Mouse (Mus musculus): ENCODE measurements around the gene Ttc41. TPM values are rescaled to one million over a fixed set of nuclear protein-coding genes. Genes with fewer than 3 reads are reported as not detected.

The Ttc41 gene
- total and polyA plus RNA-seq, 2 experiments from 2014 or later, result 1.2 to 4.5 TPM

GRCm38 (mm10) chr10:86807362-86807761, 101.8 kb downstream of the Ttc41 start:
- peaks cover 17% of the 10 kb centered on the region; the same call in 1 of the 2 replicates for H3K4me1 ChIP-seq (ENCODE audit: control insufficient read depth, insufficient read depth)
- no peak for TF ChIP-seq CTCF (IDR thresholded peaks at IDR 0.05; ENCODE audit: low read depth)
- TF ChIP-seq EP300 (IDR thresholded peaks at IDR 0.05; ENCODE audit: low read depth), result no peak; the same call in 1 of the 2 replicates
- no peak for ATAC-seq (ENCODE audit: insufficient read depth, low read depth)

DNA sequence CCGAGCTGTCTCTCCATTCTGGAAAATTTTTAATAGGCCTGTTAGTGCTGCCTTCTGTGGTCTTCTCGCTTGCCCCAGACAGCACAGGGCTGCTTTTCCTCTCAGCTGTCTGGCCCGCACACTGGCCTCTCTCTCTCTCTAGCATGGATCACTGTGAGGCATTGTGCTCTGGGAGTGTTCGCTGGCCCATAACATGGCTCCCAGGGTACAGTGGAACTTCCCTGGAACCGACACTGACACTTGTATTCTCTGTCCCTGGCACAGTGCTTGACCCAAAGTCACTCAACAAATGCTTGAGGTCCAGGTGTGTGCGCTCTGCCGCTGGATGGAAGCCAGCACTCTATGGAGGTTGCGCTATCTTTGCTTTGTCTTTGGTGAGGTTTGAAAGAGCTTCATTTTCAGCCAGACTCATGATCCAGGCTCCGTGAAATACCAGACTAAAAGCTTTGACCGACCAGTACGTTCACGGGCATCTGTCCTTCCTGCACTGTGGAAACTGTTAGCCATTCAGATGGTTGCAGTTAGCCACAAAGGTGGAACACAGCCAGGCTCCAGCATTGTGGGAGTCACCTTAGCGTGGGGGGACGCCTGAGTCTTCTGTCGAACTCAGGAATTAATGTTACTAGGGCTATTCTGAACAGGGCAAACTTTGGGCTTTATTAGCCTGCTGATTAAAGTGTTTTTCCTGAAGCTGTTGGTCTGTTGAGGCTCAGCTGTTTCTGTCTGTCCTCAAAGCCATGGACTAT, 102.6 kb downstream of the Ttc41 start:
- ATAC-seq (ENCODE audit: insufficient read depth, low read depth), result no peak; the same call in 1 of the 2 replicates
- H3K27ac ChIP-seq (ENCODE audit: low read depth), result peak overlapping the region; percentile 56

More at GRCm38 (mm10) chr10:86807362-86807761, 101.8 kb downstream of the Ttc41 start:
- peaks cover 10% of the 10 kb centered on the region; the same call in 1 of the 2 replicates for H3K36me3 ChIP-seq (replicated peaks; ENCODE audit: control insufficient read depth, insufficient read depth, low read length)
- H3K4me3 ChIP-seq (ENCODE audit: low read depth, low read length), result no peak overlapping the region
- no peaks in the 10 kb centered on the region for H3K9me3 ChIP-seq (replicated peaks; ENCODE audit: control insufficient read depth, low read length)
- no peak overlapping the region for H3K9ac ChIP-seq (replicated peaks; ENCODE audit: low read depth, low read length)
- WGBS, result 100% methylated on average over 1 of the region's 1 CpGs
- peak overlapping the region; percentile 56; the same call in 1 of the 2 replicates for H3K27ac ChIP-seq (ENCODE audit: low read depth)
- no peaks in the 10 kb centered on the region for H3K27me3 ChIP-seq (ENCODE audit: control insufficient read depth, insufficient read depth, low read length)
- no peak overlapping the region for H3K4me2 ChIP-seq (ENCODE audit: low read depth, low read length)
- DNase-seq (ENCODE audit: low spot score), result no peak

DNA sequence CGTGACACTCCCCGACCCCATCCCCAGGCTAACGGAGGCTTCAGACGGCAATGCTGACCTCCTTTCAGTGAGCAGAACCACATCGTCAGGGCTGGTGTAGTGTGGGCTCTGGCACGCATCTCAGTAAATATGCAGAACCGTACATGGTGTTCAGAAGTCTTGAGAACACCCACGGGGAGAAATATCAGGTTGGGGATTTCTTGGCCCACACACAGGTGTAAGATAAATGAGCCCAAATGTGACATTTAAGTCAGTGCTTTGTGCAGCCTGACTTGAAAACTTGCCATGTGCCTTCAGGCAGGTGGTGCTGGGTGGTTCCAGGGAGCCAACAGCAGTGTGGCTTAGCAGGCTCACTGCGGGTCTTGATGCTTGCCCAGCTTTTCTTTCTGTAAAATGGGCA, 104.4 kb downstream of the Ttc41 start:
- no peak overlapping the region for H3K27ac ChIP-seq (ENCODE audit: low read depth)
- H3K27me3 ChIP-seq (ENCODE audit: control insufficient read depth, insufficient read depth, low read length), result no peaks in the 10 kb centered on the region
- no peak overlapping the region for H3K9ac ChIP-seq (replicated peaks; ENCODE audit: low read depth, low read length)
- no peaks in the 10 kb centered on the region for H3K9me3 ChIP-seq (replicated peaks; ENCODE audit: control insufficient read depth, low read length)
- no peak overlapping the region for H3K4me3 ChIP-seq (ENCODE audit: low read depth, low read length)
- H3K36me3 ChIP-seq (replicated peaks; ENCODE audit: control insufficient read depth, insufficient read depth, low read length), result peaks cover 13% of the 10 kb centered on the region
- TF ChIP-seq CTCF (IDR thresholded peaks at IDR 0.05; ENCODE audit: low read depth), result no peak
- H3K4me2 ChIP-seq (ENCODE audit: low read depth, low read length), result no peak overlapping the region
- DNase-seq (ENCODE audit: low spot score) (no peak), ATAC-seq (ENCODE audit: insufficient read depth, low read depth) (no peak)
- WGBS, result 88% methylated on average over 9 of the region's 9 CpGs
- H3K4me1 ChIP-seq (ENCODE audit: control insufficient read depth, insufficient read depth), result peaks cover 27% of the 10 kb centered on the region

More for the DNA sequence above, 102.6 kb downstream of the Ttc41 start:
- no peak for DNase-seq (ENCODE audit: low spot score)
- Histone ChIP-seq H3K27me3 (ENCODE audit: control insufficient read depth, insufficient read depth, low read length) (no peaks in the 10 kb centered on the region), H3K4me2 (ENCODE audit: low read depth, low read length) (no peak overlapping the region), H3K9ac (replicated peaks; ENCODE audit: low read depth, low read length) (no peak overlapping the region), H3K4me3 (ENCODE audit: low read depth, low read length) (no peak overlapping the region), H3K4me1 (ENCODE audit: control insufficient read depth, insufficient read depth) (peaks cover 18% of the 10 kb centered on the region; the same call in 1 of the 2 replicates), H3K36me3 (replicated peaks; ENCODE audit: control insufficient read depth, insufficient read depth, low read length) (peaks cover 10% of the 10 kb centered on the region; the same call in 1 of the 2 replicates), H3K9me3 (replicated peaks; ENCODE audit: control insufficient read depth, low read length) (no peaks in the 10 kb centered on the region)
- WGBS, result 65% methylated on average over 15 of the region's 15 CpGs
- no peak for TF ChIP-seq EP300 (IDR thresholded peaks at IDR 0.05; ENCODE audit: low read depth)
- TF ChIP-seq CTCF (IDR thresholded peaks at IDR 0.05; ENCODE audit: low read depth), result no peak

DNA sequence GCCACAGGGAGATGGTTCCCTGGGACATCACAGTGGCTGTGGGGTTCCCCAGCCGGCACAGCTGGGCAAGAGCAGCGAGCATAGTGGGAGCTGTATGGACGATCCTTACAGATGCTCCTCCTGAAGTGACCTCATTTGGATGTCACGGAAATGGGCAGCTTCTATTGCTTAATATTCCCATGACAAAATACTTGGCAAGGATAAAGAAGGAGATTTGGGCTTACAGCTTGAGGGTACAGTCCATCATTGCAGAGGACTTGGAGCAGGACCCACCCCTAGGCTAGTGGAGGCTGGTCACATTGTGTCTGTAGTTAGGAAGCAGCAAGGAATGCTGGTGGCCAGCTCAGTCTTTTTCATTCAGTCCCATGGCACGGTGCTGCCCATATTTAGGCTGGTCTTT, 105.0 kb downstream of the Ttc41 start:
- H3K4me1 ChIP-seq (ENCODE audit: control insufficient read depth, insufficient read depth), result peaks cover 27% of the 10 kb centered on the region
- TF ChIP-seq EP300 (IDR thresholded peaks at IDR 0.05; ENCODE audit: low read depth), result no peak
- no peak for TF ChIP-seq CTCF (IDR thresholded peaks at IDR 0.05; ENCODE audit: low read depth)
- DNase-seq (ENCODE audit: low spot score) (no peak), ATAC-seq (ENCODE audit: insufficient read depth, low read depth) (no peak)
- H3K4me3 ChIP-seq (ENCODE audit: low read depth, low read length), result no peak overlapping the region
- H3K36me3 ChIP-seq (replicated peaks; ENCODE audit: control insufficient read depth, insufficient read depth, low read length), result peaks cover 18% of the 10 kb centered on the region
- H3K27ac ChIP-seq (ENCODE audit: low read depth), result no peak overlapping the region
- no peak overlapping the region for H3K4me2 ChIP-seq (ENCODE audit: low read depth, low read length)
- H3K9ac ChIP-seq (replicated peaks; ENCODE audit: low read depth, low read length), result no peak overlapping the region
- whole genome bisulfite sequencing, result 91% methylated on average over 5 of the region's 5 CpGs
- no peaks in the 10 kb centered on the region for H3K27me3 ChIP-seq (ENCODE audit: control insufficient read depth, insufficient read depth, low read length)
- no peaks in the 10 kb centered on the region for H3K9me3 ChIP-seq (replicated peaks; ENCODE audit: control insufficient read depth, low read length)

GRCm38 (mm10) chr10:86814292-86815131, 108.9 kb downstream of the Ttc41 start:
- Histone ChIP-seq H3K9me3 (replicated peaks; ENCODE audit: control insufficient read depth, low read length) (no peaks in the 10 kb centered on the region), H3K27me3 (ENCODE audit: control insufficient read depth, insufficient read depth, low read length) (no peaks in the 10 kb centered on the region), H3K9ac (replicated peaks; ENCODE audit: low read depth, low read length) (peak overlapping the region; percentile 32; the same call in 1 of the 2 replicates), H3K4me1 (ENCODE audit: control insufficient read depth, insufficient read depth) (peaks cover 21% of the 10 kb centered on the region), H3K4me2 (ENCODE audit: low read depth, low read length) (no peak overlapping the region), H3K27ac (ENCODE audit: low read depth) (peak overlapping the region; percentile 95), H3K4me3 (ENCODE audit: low read depth, low read length) (no peak overlapping the region), H3K36me3 (replicated peaks; ENCODE audit: control insufficient read depth, insufficient read depth, low read length) (peaks cover 16% of the 10 kb centered on the region)
- peak; percentile 87 for DNase-seq (ENCODE audit: low spot score)
- peak; percentile 87 for ATAC-seq (ENCODE audit: insufficient read depth, low read depth)
- 56% methylated on average over 19 of the region's 19 CpGs for WGBS
- TF ChIP-seq CTCF (IDR thresholded peaks at IDR 0.05; ENCODE audit: low read depth) (no peak), EP300 (IDR thresholded peaks at IDR 0.05; ENCODE audit: low read depth) (peak; percentile 59; the same call in 1 of the 2 replicates)
